Mouse (Mus musculus) MEL (cell line): Measurements from ENCODE around the gene Hmbs.

Experiments used
- CHD2 ChIP-seq: IDR thresholded peaks from 2 replicates; pipeline ENCODE4 v1.6.1; 2011; ENCODE audit warnings: low read length, improper control_type of control experiment
- CTCF ChIP-seq, 3 experiments: IDR thresholded peaks in 2 of 3; conservative IDR thresholded peaks in 1 of 3; 2 replicates each; pipeline ENCODE4 v1.5.1; 2011 to 2012; ENCODE audit warnings: low read length in 3 of 3, low read depth in 2 of 3, mild to moderate bottlenecking in 2 of 3, improper control_type of control experiment in 1 of 3, inconsistent platforms in 1 of 3, mixed read lengths in 1 of 3, moderate library complexity in 1 of 3; ENCODE audit not compliant: control insufficient read depth in 1 of 3, insufficient read depth in 1 of 3, poor library complexity in 1 of 3, severe bottlenecking in 1 of 3
- ELF1 ChIP-seq: IDR thresholded peaks from 2 replicates; pipeline ENCODE4 v1.6.1; 2014; ENCODE audit warnings: low read depth, mild to moderate bottlenecking, inconsistent platforms, low read length, improper control_type of control experiment, moderate library complexity
- EP300 ChIP-seq, 2 experiments: IDR thresholded peaks; 2 replicates each; pipeline ENCODE4 v1.6.1; 2011; ENCODE audit warnings: improper control_type of control experiment in 2 of 2, low read length in 2 of 2, low read depth in 1 of 2, mild to moderate bottlenecking in 1 of 2
- JUND ChIP-seq: IDR thresholded peaks from 2 replicates; pipeline ENCODE4 v1.6.1; 2011; ENCODE audit warnings: low read depth, mild to moderate bottlenecking, improper control_type of control experiment, low read length
- MAFK ChIP-seq: IDR thresholded peaks from 2 replicates; pipeline ENCODE4 v1.6.1; 2011; ENCODE audit warnings: low read depth, mild to moderate bottlenecking, low read length, improper control_type of control experiment, borderline replicate concordance
- POLR2A ChIP-seq, 2 experiments: IDR thresholded peaks; 2 replicates each; pipeline ENCODE4 v1.6.1; 2011 to 2012; ENCODE audit warnings: low read length in 2 of 2, mild to moderate bottlenecking in 2 of 2, control low read depth in 1 of 2, improper control_type of control experiment in 1 of 2, low read depth in 1 of 2, moderate library complexity in 1 of 2; ENCODE audit not compliant: control insufficient read depth in 1 of 2, insufficient read depth in 1 of 2, poor library complexity in 1 of 2
- POLR2AphosphoS5 ChIP-seq: IDR thresholded peaks from 2 replicates; pipeline ENCODE4 v1.6.1; 2012; ENCODE audit warnings: low read depth, borderline replicate concordance, mild to moderate bottlenecking, inconsistent platforms, low read length, moderate library complexity, mixed read lengths
- TAL1 ChIP-seq: IDR thresholded peaks from 2 replicates; pipeline ENCODE4 v1.6.1; 2012; ENCODE audit warnings: mild to moderate bottlenecking, inconsistent platforms, low read length, moderate library complexity, mixed read lengths
- TCF12 ChIP-seq: IDR thresholded peaks from 2 replicates; pipeline ENCODE4 v1.6.1; 2014; ENCODE audit warnings: low read depth, mild to moderate bottlenecking, inconsistent platforms, low read length, improper control_type of control experiment, moderate library complexity
- ZKSCAN1 ChIP-seq: IDR thresholded peaks from 2 replicates; pipeline ENCODE4 v1.6.1; 2012; ENCODE audit warnings: low read depth, mild to moderate bottlenecking, inconsistent platforms, low read length, improper control_type of control experiment, moderate library complexity
- ZMIZ1 ChIP-seq: IDR thresholded peaks from 2 replicates; pipeline ENCODE4 v1.6.1; 2012; ENCODE audit warnings: low read depth, mild to moderate bottlenecking, inconsistent platforms, low read length, improper control_type of control experiment, moderate library complexity
- ZNF384 ChIP-seq: IDR thresholded peaks from 2 replicates; pipeline ENCODE4 v1.6.1; 2012; ENCODE audit warnings: low read depth, mild to moderate bottlenecking, inconsistent platforms, low read length, improper control_type of control experiment

DNA sequence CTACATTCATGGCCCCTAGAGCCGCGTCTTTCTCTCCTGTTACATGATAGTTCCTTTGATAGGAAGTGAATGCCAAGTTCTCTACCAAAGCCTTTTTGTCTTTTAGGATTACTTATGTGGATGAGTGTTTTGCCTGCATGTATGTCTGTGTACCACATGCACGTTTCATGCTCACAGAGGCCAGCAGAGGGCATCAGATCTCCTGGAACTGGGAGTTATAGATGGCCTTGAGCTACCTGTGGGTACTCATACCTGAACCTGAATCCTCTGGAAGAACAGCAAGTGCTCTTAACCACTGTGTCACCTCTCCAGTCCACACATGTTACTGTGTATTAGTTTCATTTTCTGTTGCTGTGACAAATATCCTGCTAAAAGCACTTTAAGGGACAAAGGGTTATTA, 51.5 kb downstream of the Hmbs start:
- no peak for TF ChIP-seq JUND
- no peak for TF ChIP-seq POLR2A (IDR thresholded peaks at IDR 0.05; ENCODE audit: control insufficient read depth in 1 of 2, insufficient read depth in 1 of 2, low read depth in 1 of 2, low read length in 2 of 2, poor library complexity in 1 of 2)
- TF ChIP-seq ELF1: no peak
- peak; percentile 68 to 73 (median 68) for TF ChIP-seq CTCF (IDR thresholded peaks at IDR 0.05 in 2 of 3, conservative IDR thresholded peaks at IDR 0.05 in 1 of 3; ENCODE audit: control insufficient read depth in 1 of 3, insufficient read depth in 1 of 3, low read depth in 2 of 3, low read length in 3 of 3, poor library complexity in 1 of 3, severe bottlenecking in 1 of 3)
- TF ChIP-seq ZNF384: no peak
- no peak for TF ChIP-seq POLR2AphosphoS5
- TF ChIP-seq ZMIZ1: no peak
- no peak for TF ChIP-seq CHD2
- no peak for TF ChIP-seq EP300 (IDR thresholded peaks at IDR 0.05; ENCODE audit: low read depth in 1 of 2, low read length in 2 of 2)
- no peak for TF ChIP-seq ZKSCAN1
- no peak for TF ChIP-seq TAL1
- TF ChIP-seq TCF12: no peak
- TF ChIP-seq MAFK: no peak
